Mouse (Mus musculus): Measurements from ENCODE around the gene Cers2. TPM values are rescaled to one million over a fixed set of nuclear protein-coding genes. Genes with fewer than 3 reads are reported as not detected.

Cers2 gene
- polyA plus RNA-seq, 1 experiment from 2014 or later = 209 TPM

GRCm38 (mm10) chr3:95315094-95315843 is 678 bp downstream of the Cers2 start:
- WGBS = under 1% methylated on average over 43 of the region's 71 CpGs
- Histone ChIP-seq H3K27me3 (ENCODE audit: insufficient read depth, low read length) (no peaks in the 10 kb centered on the region), H3K4me3 (ENCODE audit: low read length) (peak overlapping the region; percentile 89), H3K9ac (replicated peaks; ENCODE audit: low read length) (peak overlapping the region; percentile 93), H3K9me3 (ENCODE audit: low read length) (no peaks in the 10 kb centered on the region), H3K4me1 (ENCODE audit: insufficient read depth, low read length) (peaks cover 44% of the 10 kb centered on the region), H3K36me3 (ENCODE audit: insufficient read depth, low read length) (peaks cover 5% of the 10 kb centered on the region), H3K4me2 (replicated peaks; ENCODE audit: low read depth, low read length) (peak overlapping the region; percentile 72), H3K27ac (ENCODE audit: low read length) (peak overlapping the region; percentile 95)
- ATAC-seq (ENCODE audit: low FRiP score, low TSS enrichment) = peak; percentile 95

GRCm38 (mm10) chr3:95315844-95316550 is 1.4 kb downstream of the Cers2 start:
- Histone ChIP-seq H3K27me3 (ENCODE audit: insufficient read depth, low read length) (no peaks in the 10 kb centered on the region), H3K9ac (replicated peaks; ENCODE audit: low read length) (peak overlapping the region; percentile 93), H3K36me3 (ENCODE audit: insufficient read depth, low read length) (peaks cover 12% of the 10 kb centered on the region), H3K9me3 (ENCODE audit: low read length) (no peaks in the 10 kb centered on the region), H3K4me3 (ENCODE audit: low read length) (peak overlapping the region; percentile 89), H3K4me2 (replicated peaks; ENCODE audit: low read depth, low read length) (peak overlapping the region; percentile 72), H3K4me1 (ENCODE audit: insufficient read depth, low read length) (peaks cover 44% of the 10 kb centered on the region), H3K27ac (ENCODE audit: low read length) (peak overlapping the region; percentile 95)
- 15% methylated on average over 9 of the region's 9 CpGs for WGBS
- ATAC-seq (ENCODE audit: low FRiP score, low TSS enrichment) = no peak

GRCm38 (mm10) chr3:95317414-95318080 is 3.0 kb downstream of the Cers2 start:
- WGBS = 19% methylated on average over 12 of the region's 12 CpGs
- peak overlapping the region; percentile 83 for H3K27ac ChIP-seq (ENCODE audit: low read length)
- no peaks in the 10 kb centered on the region for H3K27me3 ChIP-seq (ENCODE audit: insufficient read depth, low read length)
- H3K36me3 ChIP-seq (ENCODE audit: insufficient read depth, low read length) = peaks cover 28% of the 10 kb centered on the region
- H3K9ac ChIP-seq (replicated peaks; ENCODE audit: low read length) = 0 out of 2 replicates have a peak overlapping the region, but pooled peaks have one; percentile 18
- H3K4me3 ChIP-seq (ENCODE audit: low read length) = peak overlapping the region; percentile 9; the same call in 1 of the 2 replicates
- peaks cover 44% of the 10 kb centered on the region for H3K4me1 ChIP-seq (ENCODE audit: insufficient read depth, low read length)
- H3K9me3 ChIP-seq (ENCODE audit: low read length) = no peaks in the 10 kb centered on the region
- H3K4me2 ChIP-seq (replicated peaks; ENCODE audit: low read depth, low read length) = peak overlapping the region; percentile 39
- peak; percentile 16; the same call in 1 of the 2 replicates for ATAC-seq (ENCODE audit: low FRiP score, low TSS enrichment)

GRCm38 (mm10) chr3:95318548-95318947 is 4.0 kb downstream of the Cers2 start:
- Histone ChIP-seq H3K9ac (replicated peaks; ENCODE audit: low read length) (no peak overlapping the region; the same call in 1 of the 2 replicates), H3K4me3 (ENCODE audit: low read length) (no peak overlapping the region), H3K4me2 (replicated peaks; ENCODE audit: low read depth, low read length) (no peak overlapping the region), H3K36me3 (ENCODE audit: insufficient read depth, low read length) (peaks cover 36% of the 10 kb centered on the region), H3K27ac (ENCODE audit: low read length) (peak overlapping the region; percentile 48; the same call in 1 of the 2 replicates), H3K4me1 (ENCODE audit: insufficient read depth, low read length) (peaks cover 44% of the 10 kb centered on the region), H3K27me3 (ENCODE audit: insufficient read depth, low read length) (no peaks in the 10 kb centered on the region), H3K9me3 (ENCODE audit: low read length) (no peaks in the 10 kb centered on the region)
- no peak for ATAC-seq (ENCODE audit: low FRiP score, low TSS enrichment)
- 50% methylated on average over 6 of the region's 6 CpGs for WGBS

GRCm38 (mm10) chr3:95319110-95319509 is 4.5 kb downstream of the Cers2 start:
- peak overlapping the region; percentile 48; the same call in 1 of the 2 replicates for H3K27ac ChIP-seq (ENCODE audit: low read length)

DNA sequence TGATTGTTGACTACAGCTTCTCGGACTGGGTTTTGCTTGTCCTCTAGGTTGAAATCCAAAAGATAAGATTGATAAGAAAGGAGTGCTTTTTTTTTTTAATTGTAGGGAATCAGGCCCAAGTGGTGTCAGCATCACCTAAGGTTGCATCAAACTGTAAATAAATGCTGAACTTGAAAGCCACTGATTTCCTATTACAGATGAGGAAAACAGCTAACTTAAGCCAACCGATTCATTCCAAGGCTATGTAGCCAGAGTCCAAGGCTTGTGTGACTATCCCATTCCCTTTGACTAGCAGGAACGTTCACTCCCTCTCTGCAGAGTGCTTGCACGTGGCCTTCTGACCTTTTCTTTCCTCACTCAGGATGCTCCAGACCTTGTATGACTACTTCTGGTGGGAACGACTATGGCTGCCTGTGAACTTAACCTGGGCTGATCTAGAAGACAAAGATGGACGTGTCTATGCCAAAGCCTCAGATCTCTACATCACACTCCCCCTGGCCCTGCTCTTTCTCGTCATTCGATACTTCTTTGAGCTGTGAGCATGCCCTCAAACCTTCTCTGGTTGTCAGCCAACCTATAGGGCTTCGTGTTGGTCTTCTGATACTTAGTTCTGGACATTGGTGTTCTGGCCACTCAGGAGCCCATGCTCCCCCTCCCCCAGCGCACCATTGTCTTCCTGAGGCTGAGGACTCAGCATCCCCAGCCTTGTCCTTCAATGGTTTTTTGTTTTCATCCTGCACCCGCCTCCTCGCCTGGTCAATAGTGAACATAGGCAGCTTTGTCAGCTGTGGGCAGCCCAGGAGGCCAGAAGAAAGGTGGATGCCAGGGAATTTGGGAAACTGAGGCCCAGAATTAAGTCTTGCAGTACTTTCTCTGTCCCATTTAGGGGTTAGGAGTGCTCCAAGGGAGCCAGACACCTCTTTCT is 5.4 kb downstream of the Cers2 start:
- no peaks in the 10 kb centered on the region for H3K27me3 ChIP-seq (ENCODE audit: insufficient read depth, low read length)
- H3K9ac ChIP-seq (replicated peaks; ENCODE audit: low read length) = no peak overlapping the region
- WGBS = 65% methylated on average over 12 of the region's 12 CpGs
- H3K4me2 ChIP-seq (replicated peaks; ENCODE audit: low read depth, low read length) = no peak overlapping the region
- H3K36me3 ChIP-seq (ENCODE audit: insufficient read depth, low read length) = peaks cover 50% of the 10 kb centered on the region
- H3K9me3 ChIP-seq (ENCODE audit: low read length) = no peaks in the 10 kb centered on the region
- peaks cover 34% of the 10 kb centered on the region for H3K4me1 ChIP-seq (ENCODE audit: insufficient read depth, low read length)
- no peak overlapping the region for H3K4me3 ChIP-seq (ENCODE audit: low read length)
- no peak overlapping the region for H3K27ac ChIP-seq (ENCODE audit: low read length)
- no peak for ATAC-seq (ENCODE audit: low FRiP score, low TSS enrichment)

More at GRCm38 (mm10) chr3:95319110-95319509, 4.5 kb downstream of the Cers2 start:
- 58% methylated on average over 2 of the region's 2 CpGs for WGBS
- no peak for ATAC-seq (ENCODE audit: low FRiP score, low TSS enrichment)
- peaks cover 40% of the 10 kb centered on the region for H3K4me1 ChIP-seq (ENCODE audit: insufficient read depth, low read length)
- H3K9me3 ChIP-seq (ENCODE audit: low read length) = no peaks in the 10 kb centered on the region
- no peak overlapping the region for H3K4me2 ChIP-seq (replicated peaks; ENCODE audit: low read depth, low read length)
- H3K9ac ChIP-seq (replicated peaks; ENCODE audit: low read length) = no peak overlapping the region; the same call in 1 of the 2 replicates
- H3K27me3 ChIP-seq (ENCODE audit: insufficient read depth, low read length) = no peaks in the 10 kb centered on the region
- no peak overlapping the region for H3K4me3 ChIP-seq (ENCODE audit: low read length)
- peaks cover 42% of the 10 kb centered on the region for H3K36me3 ChIP-seq (ENCODE audit: insufficient read depth, low read length)

GRCm38 (mm10) chr3:95323429-95323828 is 8.8 kb downstream of the Cers2 start:
- Histone ChIP-seq H3K36me3 (ENCODE audit: insufficient read depth, low read length) (peaks cover 75% of the 10 kb centered on the region), H3K9me3 (ENCODE audit: low read length) (no peaks in the 10 kb centered on the region), H3K9ac (replicated peaks; ENCODE audit: low read length) (no peak overlapping the region), H3K4me2 (replicated peaks; ENCODE audit: low read depth, low read length) (no peak overlapping the region), H3K4me1 (ENCODE audit: insufficient read depth, low read length) (peaks cover 10% of the 10 kb centered on the region), H3K27me3 (ENCODE audit: insufficient read depth, low read length) (no peaks in the 10 kb centered on the region), H3K4me3 (ENCODE audit: low read length) (no peak overlapping the region), H3K27ac (ENCODE audit: low read length) (no peak overlapping the region)
- WGBS = 86% methylated on average over 3 of the region's 3 CpGs
- ATAC-seq (ENCODE audit: low FRiP score, low TSS enrichment) = no peak

DNA sequence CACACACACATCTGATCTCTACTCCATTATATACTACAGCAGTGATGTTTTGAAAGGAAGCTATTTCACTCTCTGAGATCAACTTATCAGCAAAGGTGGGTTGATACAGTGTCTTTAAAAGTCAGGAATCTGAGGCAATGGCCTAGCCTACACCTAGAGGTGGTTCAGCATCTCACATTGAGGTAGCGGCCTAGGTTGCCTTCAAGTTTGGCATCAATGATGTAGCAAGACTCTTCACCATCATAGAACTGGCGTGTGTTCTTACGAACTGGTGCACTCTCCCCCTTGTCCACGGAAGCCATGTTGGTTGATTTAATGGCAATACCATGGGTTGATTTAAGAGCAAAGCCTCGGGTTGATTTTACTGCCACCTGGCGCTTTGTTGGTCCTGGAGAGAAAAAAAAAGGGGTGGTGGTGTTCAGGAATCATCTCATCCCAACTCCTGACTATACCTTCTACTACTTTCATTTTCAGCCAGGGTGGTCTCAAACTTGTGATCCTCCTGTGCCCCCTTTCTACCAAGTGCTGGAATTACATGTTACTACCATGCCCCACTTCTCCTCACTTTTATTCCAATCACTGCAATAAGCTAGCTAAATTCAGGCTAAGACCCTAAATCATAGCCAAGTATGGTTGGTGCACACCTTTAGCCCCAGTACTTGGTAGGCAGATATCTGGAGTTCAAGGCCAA is 10.0 kb downstream of the Cers2 start:
- ATAC-seq (ENCODE audit: low FRiP score, low TSS enrichment) = no peak
- no peak overlapping the region for H3K9ac ChIP-seq (replicated peaks; ENCODE audit: low read length)
- no peak overlapping the region for H3K4me3 ChIP-seq (ENCODE audit: low read length)
- no peak overlapping the region for H3K4me2 ChIP-seq (replicated peaks; ENCODE audit: low read depth, low read length)
- H3K4me1 ChIP-seq (ENCODE audit: insufficient read depth, low read length) = no peaks in the 10 kb centered on the region
- no peak overlapping the region for H3K27ac ChIP-seq (ENCODE audit: low read length)
- WGBS = 86% methylated on average over 6 of the region's 6 CpGs
- peaks cover 80% of the 10 kb centered on the region for H3K36me3 ChIP-seq (ENCODE audit: insufficient read depth, low read length)
- no peaks in the 10 kb centered on the region for H3K9me3 ChIP-seq (ENCODE audit: low read length)
- no peaks in the 10 kb centered on the region for H3K27me3 ChIP-seq (ENCODE audit: insufficient read depth, low read length)
